Mouse (Mus musculus) bone marrow, adult 2 months (tissue): ENCODE measurements around the gene S100a11.

ENCODE experiments used
- CTCF ChIP-seq: fragments of 200-500 bp; IDR thresholded peaks from 2 replicates; pipeline ENCODE4 v1.5.1; 2011; ENCODE audit warnings: low read length, control low read depth; ENCODE audit not compliant: control insufficient read depth, insufficient read depth
- POLR2A ChIP-seq: fragments of 200-500 bp; IDR thresholded peaks from 2 replicates; pipeline ENCODE4 v1.6.1; 2011; ENCODE audit warnings: low read depth, mild to moderate bottlenecking, control low read depth, low read length, borderline replicate concordance; ENCODE audit not compliant: control insufficient read depth

DNA sequence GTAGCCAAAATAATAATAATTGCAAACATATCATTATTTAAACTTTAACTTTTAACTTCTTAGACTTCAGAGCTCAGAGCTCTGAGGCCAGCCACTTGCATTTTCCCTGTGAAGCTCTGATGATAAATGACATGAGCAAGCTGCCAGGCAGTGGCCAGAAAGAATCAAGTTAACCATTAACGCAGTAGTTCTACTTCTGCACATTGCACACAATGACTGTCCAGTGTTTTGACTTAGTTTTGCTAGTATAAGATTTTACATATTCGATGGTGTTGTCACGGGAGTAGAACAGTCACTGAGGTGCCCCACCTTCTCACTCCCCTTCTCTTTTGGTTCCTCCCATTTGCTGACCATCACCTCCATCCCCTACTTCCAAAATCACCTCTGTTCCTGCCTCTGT lies 23.2 kb upstream of the S100a11 start:
- TF ChIP-seq CTCF (no peak), POLR2A (no peak)
